Mouse (Mus musculus): ENCODE measurements at regions not wholly inside any gene's neighbourhood (a gene's known extent, or its start where the extent isn't known, plus 50 kb on each side); places are given as distances from the start of the nearest gene placed in this dataset.

DNA sequence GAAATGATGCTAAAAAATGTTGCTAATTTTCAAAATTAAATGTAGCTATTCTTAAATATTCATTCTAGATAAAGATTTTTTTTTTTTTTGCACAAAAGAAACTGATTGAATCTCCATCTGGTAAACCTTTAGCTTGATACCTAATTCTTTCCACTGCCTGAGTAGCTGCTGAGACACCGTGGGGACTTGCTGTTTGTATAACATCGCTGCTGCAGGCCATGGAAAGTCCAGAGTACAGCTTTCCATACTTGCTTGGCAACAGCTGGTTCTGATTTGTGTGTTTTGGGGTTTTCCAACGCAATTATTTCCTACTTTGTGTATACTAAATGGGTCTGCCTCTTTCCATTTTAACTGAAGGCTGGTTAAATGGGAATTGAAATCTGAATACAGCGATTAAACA is 689.7 kb downstream of the Hdgfl1 start:
- no peaks in the 10 kb centered on the region for H3K36me3 ChIP-seq (ENCODE audit: control insufficient read depth, insufficient read depth)
- H3ac ChIP-seq (ENCODE audit: control insufficient read depth, insufficient read length, low read depth): no peak overlapping the region
- no peaks in the 10 kb centered on the region for H3K27me3 ChIP-seq (ENCODE audit: control insufficient read depth, insufficient read depth, insufficient read length)
- no peaks in the 10 kb centered on the region for H3K79me3 ChIP-seq (ENCODE audit: low read depth)
- TF ChIP-seq MAX (IDR thresholded peaks at IDR 0.05): no peak
- no peak for TF ChIP-seq CTCF (IDR thresholded peaks at IDR 0.05; ENCODE audit: control insufficient read depth, insufficient read depth, insufficient read length)
- no peak for TF ChIP-seq MYOG (IDR thresholded peaks at IDR 0.05; ENCODE audit: control insufficient read depth, extremely low read depth, insufficient read length)
- TF ChIP-seq MYOD1 (IDR thresholded peaks at IDR 0.05; ENCODE audit: control insufficient read depth, insufficient read length, low read depth): no peak
- TF ChIP-seq USF1 (IDR thresholded peaks at IDR 0.05; ENCODE audit: low read depth): no peak
- TF ChIP-seq CEBPB (IDR thresholded peaks at IDR 0.05; ENCODE audit: low read depth): no peak
- TF ChIP-seq FOSL1 (IDR thresholded peaks at IDR 0.05; ENCODE audit: insufficient read depth, low read length, poor library complexity, severe bottlenecking): no peak
- H3K79me2 ChIP-seq (ENCODE audit: control insufficient read depth, insufficient read depth): no peaks in the 10 kb centered on the region
- H3K4me3 ChIP-seq (ENCODE audit: insufficient read depth, poor library complexity, severe bottlenecking): no peak overlapping the region

DNA sequence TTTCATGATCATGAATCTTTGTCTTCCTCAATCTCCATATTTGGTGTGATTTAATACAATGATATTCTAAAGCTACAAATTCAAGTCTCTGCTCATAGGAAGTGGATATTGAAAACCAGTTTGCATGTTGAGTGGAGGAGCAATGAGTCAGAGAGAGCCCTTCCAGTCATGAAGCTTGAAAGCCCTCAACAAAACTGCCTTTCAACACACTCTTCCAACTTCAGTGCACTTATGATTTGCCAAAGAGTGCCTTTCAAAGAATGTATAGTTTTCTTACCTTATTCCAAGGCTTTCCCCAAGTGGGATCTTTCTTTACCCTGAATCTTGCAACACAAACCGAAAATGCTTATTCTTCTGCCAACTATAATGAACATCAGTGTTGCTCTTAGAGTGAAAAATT is 690.6 kb downstream of the Hdgfl1 start:
- no peaks in the 10 kb centered on the region for H3K79me3 ChIP-seq (ENCODE audit: low read depth)
- H3K4me3 ChIP-seq (ENCODE audit: insufficient read depth, poor library complexity, severe bottlenecking): no peak overlapping the region
- no peaks in the 10 kb centered on the region for H3K36me3 ChIP-seq (ENCODE audit: control insufficient read depth, insufficient read depth)
- no peaks in the 10 kb centered on the region for H3K79me2 ChIP-seq (ENCODE audit: control insufficient read depth, insufficient read depth)
- TF ChIP-seq FOSL1 (IDR thresholded peaks at IDR 0.05; ENCODE audit: insufficient read depth, low read length, poor library complexity, severe bottlenecking) (no peak), MYOD1 (IDR thresholded peaks at IDR 0.05; ENCODE audit: control insufficient read depth, insufficient read length, low read depth) (no peak), USF1 (IDR thresholded peaks at IDR 0.05; ENCODE audit: low read depth) (no peak), MYOG (IDR thresholded peaks at IDR 0.05; ENCODE audit: control insufficient read depth, extremely low read depth, insufficient read length) (no peak), CTCF (IDR thresholded peaks at IDR 0.05; ENCODE audit: control insufficient read depth, insufficient read depth, insufficient read length) (no peak), MAX (IDR thresholded peaks at IDR 0.05) (no peak), CEBPB (IDR thresholded peaks at IDR 0.05; ENCODE audit: low read depth) (no peak)
- no peak overlapping the region for H3ac ChIP-seq (ENCODE audit: control insufficient read depth, insufficient read length, low read depth)
- H3K27me3 ChIP-seq (ENCODE audit: control insufficient read depth, insufficient read depth, insufficient read length): no peaks in the 10 kb centered on the region

- no peaks in the 10 kb centered on the region for H3K79me2 ChIP-seq (ENCODE audit: control insufficient read depth, insufficient read depth)
- H3K79me3 ChIP-seq (ENCODE audit: low read depth): no peaks in the 10 kb centered on the region
- TF ChIP-seq USF1 (IDR thresholded peaks at IDR 0.05; ENCODE audit: low read depth) (no peak), CEBPB (IDR thresholded peaks at IDR 0.05; ENCODE audit: low read depth) (no peak), MYOG (IDR thresholded peaks at IDR 0.05; ENCODE audit: control insufficient read depth, extremely low read depth, insufficient read length) (no peak), CTCF (IDR thresholded peaks at IDR 0.05; ENCODE audit: control insufficient read depth, insufficient read depth, insufficient read length) (no peak)
- H3K4me3 ChIP-seq (ENCODE audit: insufficient read depth, poor library complexity, severe bottlenecking): no peak overlapping the region
- no peaks in the 10 kb centered on the region for H3K36me3 ChIP-seq (ENCODE audit: control insufficient read depth, insufficient read depth)
- H3ac ChIP-seq (ENCODE audit: control insufficient read depth, insufficient read length, low read depth): no peak overlapping the region
- H3K27me3 ChIP-seq (ENCODE audit: control insufficient read depth, insufficient read depth, insufficient read length): no peaks in the 10 kb centered on the region
Measured at GRCm38 (mm10) chr13:26061322-26061721, 708.6 kb downstream of the Hdgfl1 start.

DNA sequence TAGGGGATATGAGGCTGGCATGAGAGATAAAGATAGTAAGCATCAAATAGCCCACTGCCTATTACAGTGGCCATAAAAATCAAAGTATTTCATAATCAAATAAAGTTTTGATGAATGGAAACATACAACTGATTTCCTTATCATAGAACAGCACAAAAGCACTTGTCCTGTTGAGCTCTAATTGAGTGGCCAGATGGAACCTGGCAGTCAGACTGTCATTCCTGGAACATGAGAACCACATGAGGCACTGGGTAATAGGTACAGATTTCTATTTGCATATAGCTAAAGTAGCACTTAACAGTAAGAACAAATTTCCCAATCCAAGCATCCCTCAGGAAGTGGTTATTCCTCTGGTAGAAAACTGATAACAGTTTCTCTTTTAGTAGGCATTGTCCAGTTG is 732.3 kb downstream of the Hdgfl1 start:
- H3K79me3 ChIP-seq (ENCODE audit: low read depth): no peaks in the 10 kb centered on the region
- no peaks in the 10 kb centered on the region for H3K27me3 ChIP-seq (ENCODE audit: control insufficient read depth, insufficient read depth, insufficient read length)
- H3K36me3 ChIP-seq (ENCODE audit: control insufficient read depth, insufficient read depth): no peaks in the 10 kb centered on the region
- no peak for TF ChIP-seq MAX (IDR thresholded peaks at IDR 0.05)
- no peak for TF ChIP-seq CEBPB (IDR thresholded peaks at IDR 0.05; ENCODE audit: low read depth)
- TF ChIP-seq FOSL1 (IDR thresholded peaks at IDR 0.05; ENCODE audit: insufficient read depth, low read length, poor library complexity, severe bottlenecking): no peak
- no peak for TF ChIP-seq MYOG (IDR thresholded peaks at IDR 0.05; ENCODE audit: control insufficient read depth, extremely low read depth, insufficient read length)
- TF ChIP-seq USF1 (IDR thresholded peaks at IDR 0.05; ENCODE audit: low read depth): no peak
- TF ChIP-seq CTCF (IDR thresholded peaks at IDR 0.05; ENCODE audit: control insufficient read depth, insufficient read depth, insufficient read length): no peak
- TF ChIP-seq MYOD1 (IDR thresholded peaks at IDR 0.05; ENCODE audit: control insufficient read depth, insufficient read length, low read depth): no peak
- no peak overlapping the region for H3K4me3 ChIP-seq (ENCODE audit: insufficient read depth, poor library complexity, severe bottlenecking)
- no peak overlapping the region for H3ac ChIP-seq (ENCODE audit: control insufficient read depth, insufficient read length, low read depth)
- H3K79me2 ChIP-seq (ENCODE audit: control insufficient read depth, insufficient read depth): no peaks in the 10 kb centered on the region

DNA sequence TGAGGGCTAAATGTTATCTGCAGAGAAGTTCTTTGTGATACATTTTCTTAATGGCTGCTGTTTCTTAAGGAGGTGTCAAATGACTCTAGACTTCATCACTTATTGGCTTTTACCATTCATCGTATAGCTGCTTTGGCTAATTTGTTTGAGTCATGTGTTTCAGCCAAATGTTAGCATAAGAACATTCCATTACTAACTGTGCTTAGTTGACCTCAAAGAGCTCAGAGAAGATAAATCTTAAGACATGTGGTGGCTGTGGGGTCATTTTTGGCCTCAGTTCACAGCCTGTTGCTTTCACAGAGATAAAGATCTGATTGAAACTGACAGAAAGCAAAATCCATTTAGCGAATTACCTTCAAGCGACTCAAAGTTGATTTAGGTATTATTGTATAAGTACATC is 743.6 kb downstream of the Hdgfl1 start:
- no peak overlapping the region for H3K4me3 ChIP-seq (ENCODE audit: insufficient read depth, poor library complexity, severe bottlenecking)
- no peaks in the 10 kb centered on the region for H3K27me3 ChIP-seq (ENCODE audit: control insufficient read depth, insufficient read depth, insufficient read length)
- no peak for TF ChIP-seq MAX (IDR thresholded peaks at IDR 0.05)
- TF ChIP-seq MYOG (IDR thresholded peaks at IDR 0.05; ENCODE audit: control insufficient read depth, extremely low read depth, insufficient read length): no peak
- TF ChIP-seq MYOD1 (IDR thresholded peaks at IDR 0.05; ENCODE audit: control insufficient read depth, insufficient read length, low read depth): no peak
- TF ChIP-seq FOSL1 (IDR thresholded peaks at IDR 0.05; ENCODE audit: insufficient read depth, low read length, poor library complexity, severe bottlenecking): no peak
- no peak for TF ChIP-seq USF1 (IDR thresholded peaks at IDR 0.05; ENCODE audit: low read depth)
- no peak for TF ChIP-seq CTCF (IDR thresholded peaks at IDR 0.05; ENCODE audit: control insufficient read depth, insufficient read depth, insufficient read length)
- no peaks in the 10 kb centered on the region for H3K79me3 ChIP-seq (ENCODE audit: low read depth)
- H3K36me3 ChIP-seq (ENCODE audit: control insufficient read depth, insufficient read depth): no peaks in the 10 kb centered on the region
- H3K79me2 ChIP-seq (ENCODE audit: control insufficient read depth, insufficient read depth): no peaks in the 10 kb centered on the region
- no peak overlapping the region for H3ac ChIP-seq (ENCODE audit: control insufficient read depth, insufficient read length, low read depth)

DNA sequence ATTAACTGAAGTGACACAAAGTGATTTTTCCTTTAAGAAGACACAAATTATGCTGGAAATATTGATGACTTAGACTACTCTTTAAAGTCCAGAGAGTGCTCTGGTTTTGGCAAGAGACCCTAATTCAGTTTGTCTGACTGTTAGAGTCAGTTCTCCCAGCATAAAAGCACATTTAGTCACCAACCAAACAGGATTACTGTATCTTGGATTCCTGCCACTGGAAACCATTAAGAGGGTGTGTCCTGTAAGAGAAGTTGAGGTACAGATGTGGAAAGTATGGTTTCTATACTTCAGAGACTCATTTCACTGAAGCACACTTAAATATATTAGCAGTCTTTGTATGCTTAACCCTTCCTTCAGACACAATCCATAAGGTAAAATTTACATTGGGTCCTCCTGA is 745.3 kb downstream of the Hdgfl1 start:
- Histone ChIP-seq H3ac (ENCODE audit: control insufficient read depth, insufficient read length, low read depth) (no peak overlapping the region), H3K79me3 (ENCODE audit: low read depth) (no peaks in the 10 kb centered on the region), H3K36me3 (ENCODE audit: control insufficient read depth, insufficient read depth) (no peaks in the 10 kb centered on the region), H3K27me3 (ENCODE audit: control insufficient read depth, insufficient read depth, insufficient read length) (no peaks in the 10 kb centered on the region), H3K79me2 (ENCODE audit: control insufficient read depth, insufficient read depth) (no peaks in the 10 kb centered on the region), H3K4me3 (ENCODE audit: insufficient read depth, poor library complexity, severe bottlenecking) (no peak overlapping the region)
- TF ChIP-seq CEBPB (IDR thresholded peaks at IDR 0.05; ENCODE audit: low read depth) (no peak), USF1 (IDR thresholded peaks at IDR 0.05; ENCODE audit: low read depth) (no peak), FOSL1 (IDR thresholded peaks at IDR 0.05; ENCODE audit: insufficient read depth, low read length, poor library complexity, severe bottlenecking) (no peak), MAX (IDR thresholded peaks at IDR 0.05) (no peak), MYOG (IDR thresholded peaks at IDR 0.05; ENCODE audit: control insufficient read depth, extremely low read depth, insufficient read length) (no peak), MYOD1 (IDR thresholded peaks at IDR 0.05; ENCODE audit: control insufficient read depth, insufficient read length, low read depth) (no peak), CTCF (IDR thresholded peaks at IDR 0.05; ENCODE audit: control insufficient read depth, insufficient read depth, insufficient read length) (no peak)
